Mouse (Mus musculus) liver, embryonic 14 days (tissue): ENCODE data around the gene Map7. TPM values are rescaled to one million over a fixed set of nuclear protein-coding genes. Genes with fewer than 3 reads are reported as not detected.

ENCODE experiments used
- polyA plus RNA-seq: library from polyadenylated mRNA; depleted of rRNA; stranded (reverse); fragments of >200 nt; gene quantifications from 2 replicates; pipeline ENCODE4 v1.2.3, GENCODE M21; 2012; rRNA removed

Map7 gene
- 2.3 and 2.7 TPM in 2 replicates for polyA plus RNA-seq

GRCm38 (mm10) chr10:20148130-20148772 lies at the start of gene Map7:
TSS of gene Map7 (plus strand) at chr10:20148471.

DNA sequence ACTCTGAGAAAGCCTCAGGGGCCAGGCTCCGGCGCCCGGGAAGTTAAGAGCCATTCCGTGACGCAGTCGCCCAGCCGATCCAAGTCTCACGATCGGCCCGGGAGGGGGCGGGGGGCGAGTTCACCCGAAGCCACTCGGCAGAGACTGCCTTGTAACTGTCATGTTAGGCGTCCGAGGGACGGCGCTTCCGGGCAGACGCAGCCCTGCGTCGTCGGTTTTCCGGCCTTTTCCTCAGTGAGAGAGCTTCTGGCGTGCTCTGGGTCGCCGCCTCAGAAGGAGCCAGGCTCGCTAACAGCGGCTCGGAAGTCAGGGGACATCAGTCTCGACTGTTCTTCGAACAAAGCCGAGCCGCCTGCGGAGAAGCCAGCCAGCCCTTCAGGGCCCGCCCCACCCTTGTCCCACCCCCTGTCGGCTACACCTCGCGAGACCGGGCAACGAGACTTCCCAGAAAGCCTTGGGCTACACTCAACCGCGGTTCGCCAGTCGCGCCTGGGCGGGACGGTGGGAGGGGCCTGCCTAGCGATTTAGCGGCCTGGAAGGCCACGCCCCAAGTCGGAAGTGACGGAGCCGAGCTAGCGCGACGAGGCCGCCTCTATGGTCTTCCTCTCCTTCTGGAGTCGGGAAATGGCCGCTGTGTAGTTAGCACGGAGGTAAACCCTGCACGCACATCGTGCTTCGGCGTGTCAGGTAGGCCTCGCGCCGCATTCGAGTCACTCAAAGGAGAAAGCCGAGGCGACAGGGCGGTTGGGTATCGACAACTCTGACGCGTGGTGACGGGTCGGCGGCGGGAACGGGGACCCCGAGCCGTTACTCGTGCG lies 163.9 kb downstream of the Map7 start, which contains the start of gene Bclaf1:
Gene Bclaf1, plus strand, starts transcription at position 552 of the 818 bp plus-strand sequence.

Other genes starting within 250 kb of the Map7 start
- 12.6 and 15.0 TPM in 2 replicates for gene Pex7, start 240.8 kb upstream of the Map7 start, polyA plus RNA-seq
- gene Map3k5, start 214.0 kb upstream of the Map7 start, polyA plus RNA-seq, result 0.97 and 1.1 TPM in 2 replicates
- gene Bclaf1, start 164.0 kb downstream of the Map7 start, polyA plus RNA-seq, result 42.5 and 45.0 TPM in 2 replicates
- gene Mtfr2, start 199.3 kb downstream of the Map7 start, polyA plus RNA-seq, result 12.8 and 14.2 TPM in 2 replicates